Mouse (Mus musculus): ENCODE results near the gene Dera. TPM values are rescaled to one million over a fixed set of nuclear protein-coding genes. Genes with fewer than 3 reads are reported as not detected.

Gene Dera
- 79.3 TPM for polyA plus RNA-seq (2017; shearing (Covaris generic))

DNA sequence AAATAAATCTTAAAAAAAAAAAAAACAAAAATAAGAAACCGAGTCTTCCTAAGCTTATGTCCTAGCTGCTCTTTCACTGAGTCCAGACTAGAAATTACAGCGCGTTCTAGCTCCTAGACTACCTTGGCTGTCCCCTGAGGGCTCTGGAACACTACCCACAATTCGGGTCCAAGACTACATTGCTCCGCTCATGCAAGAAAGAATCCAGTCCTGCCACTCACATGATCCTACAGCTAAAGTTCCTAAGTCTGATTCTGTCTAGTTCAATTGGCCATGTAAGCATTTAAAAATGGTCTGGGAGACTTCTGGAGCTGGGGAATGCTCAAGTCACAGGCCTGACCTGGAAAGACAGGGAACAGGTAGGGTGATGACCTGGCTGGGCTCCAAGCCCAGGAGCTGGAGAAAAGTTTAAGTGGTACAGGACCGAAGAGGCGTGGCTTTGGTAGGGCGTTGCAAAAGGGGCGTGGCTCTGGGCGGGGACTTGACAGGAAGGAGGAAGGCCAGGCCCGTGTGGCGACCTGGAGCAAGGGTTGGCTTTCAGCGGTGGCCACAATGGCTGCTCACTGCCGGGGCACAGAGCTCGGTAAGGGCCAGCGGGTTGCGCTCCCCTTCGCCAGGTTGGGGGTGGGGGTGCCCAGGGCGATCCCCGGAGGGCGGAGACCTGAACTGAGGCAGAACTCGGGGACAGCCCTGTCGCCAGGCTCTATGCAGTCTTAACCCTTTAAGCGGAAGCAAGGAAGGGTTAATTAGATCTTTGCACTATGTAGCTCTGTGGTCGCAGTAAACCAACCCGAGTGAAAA, at the start of gene Dera:
TSS of gene Dera (plus strand) at position 491 of the 801 bp plus-strand sequence.

DNA sequence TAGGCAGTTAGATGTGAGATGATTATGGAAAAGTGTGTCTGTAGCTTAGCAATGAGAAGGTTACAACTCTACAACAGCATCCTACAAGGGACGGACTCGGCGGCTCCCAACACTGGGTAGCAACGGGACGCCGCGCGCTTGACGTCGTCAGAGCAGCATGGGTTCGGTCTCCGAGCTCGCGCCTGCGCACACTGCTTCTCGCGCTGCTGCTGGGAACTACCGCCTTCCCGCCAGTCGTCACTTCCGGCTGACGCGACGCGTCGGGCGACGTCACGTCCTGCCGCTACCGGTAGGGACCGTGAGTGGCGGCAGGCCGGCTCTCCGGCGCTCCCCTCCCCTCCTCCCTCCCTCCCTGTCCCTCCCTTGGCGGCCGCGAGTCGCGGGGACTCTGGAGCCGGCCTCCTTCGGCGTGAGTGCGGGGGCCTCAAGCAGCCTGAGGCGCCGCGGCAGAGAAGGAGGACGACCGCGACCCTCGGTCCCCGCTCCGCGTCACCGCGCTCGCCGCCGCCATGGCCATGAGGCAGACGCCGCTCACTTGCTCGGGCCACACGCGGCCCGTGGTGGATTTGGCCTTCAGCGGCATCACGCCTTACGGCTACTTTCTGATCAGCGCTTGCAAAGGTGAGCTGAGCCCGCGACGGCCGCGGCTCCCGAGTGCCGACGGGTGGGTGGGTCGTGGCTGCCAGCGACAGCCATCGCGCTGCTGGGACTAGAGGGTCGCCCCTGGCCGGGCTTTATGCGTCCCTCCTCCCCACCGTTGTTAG, 19.3 kb upstream of the Dera start, which contains the start of gene Strap:
TSS of gene Strap (plus strand) at position 233 of the 764 bp plus-strand sequence.

Other genes starting within 250 kb of the Dera start
- gene Eps8, start 99.7 kb upstream of the Dera start, polyA plus RNA-seq (2017; shearing (Covaris generic)): 0.15 TPM
- gene Strap, start 19.5 kb upstream of the Dera start, polyA plus RNA-seq (2017; shearing (Covaris generic)): 39.8 TPM